Mouse (Mus musculus) stomach, embryonic 15.5 days (tissue): ENCODE data around the gene Ahcyl2. TPM values are rescaled to one million over a fixed set of nuclear protein-coding genes. Genes with fewer than 3 reads are reported as not detected.

ENCODE experiments used
- ATAC-seq: fragments of 200-750 bp; cut with Nextera tagmentation; 2 replicates; pipeline ENCODE4 v1.8.0; 2017; ENCODE audit warnings: low read depth, moderate number of reproducible peaks, moderate TSS enrichment; ENCODE audit not compliant: insufficient read depth, low FRiP score
- H3K27ac ChIP-seq: fragments of 300-500 bp; sonication (generic); 2 replicates; pipeline ENCODE4 v1.5.1; 2015; ENCODE audit warnings: mild to moderate bottlenecking, inconsistent platforms
- H3K27me3 ChIP-seq: fragments of 300-500 bp; sonication (generic); replicated peaks from 2 replicates; pipeline ENCODE4 v1.6.1; 2015; ENCODE audit warnings: inconsistent platforms
- H3K36me3 ChIP-seq: fragments of 300-500 bp; sonication (generic); 2 replicates; pipeline ENCODE4 v1.6.1; 2015; ENCODE audit warnings: inconsistent platforms
- H3K4me1 ChIP-seq: fragments of 300-500 bp; sonication (generic); 2 replicates; pipeline ENCODE4 v1.6.1; 2015; ENCODE audit warnings: inconsistent platforms
- H3K4me2 ChIP-seq: fragments of 300-500 bp; sonication (generic); 2 replicates; pipeline ENCODE4 v1.6.1; 2015; ENCODE audit warnings: mild to moderate bottlenecking, inconsistent platforms
- H3K4me3 ChIP-seq: fragments of 300-500 bp; sonication (generic); replicated peaks from 2 replicates; pipeline ENCODE4 v1.5.1; 2015; ENCODE audit warnings: inconsistent platforms
- H3K9ac ChIP-seq: fragments of 300-500 bp; sonication (generic); 2 replicates; pipeline ENCODE4 v1.6.1; 2015; ENCODE audit warnings: inconsistent platforms
- H3K9me3 ChIP-seq: fragments of 300-500 bp; sonication (generic); 2 replicates; pipeline ENCODE4 v1.6.1; 2016; ENCODE audit warnings: inconsistent platforms
- WGBS: fragments of 180-500 bp; shearing (Covaris S2); methylation state at CpG from one replicate; pipeline ENCODE4 v1.1.7; 2015; 5-methylcytosine and 5-hydroxymethylcytosine counted together
- polyA plus RNA-seq: library from polyadenylated mRNA; unstranded; fragments of >200 nt; fragmentation: Nextera tagmentation; extraction: Ambion mirVana; gene quantifications from 2 replicates; pipeline ENCODE4 v1.2.1, GENCODE M21; 2015

The Ahcyl2 gene
- polyA plus RNA-seq, 1 experiment from 2014 or later: 30.2 TPM

DNA sequence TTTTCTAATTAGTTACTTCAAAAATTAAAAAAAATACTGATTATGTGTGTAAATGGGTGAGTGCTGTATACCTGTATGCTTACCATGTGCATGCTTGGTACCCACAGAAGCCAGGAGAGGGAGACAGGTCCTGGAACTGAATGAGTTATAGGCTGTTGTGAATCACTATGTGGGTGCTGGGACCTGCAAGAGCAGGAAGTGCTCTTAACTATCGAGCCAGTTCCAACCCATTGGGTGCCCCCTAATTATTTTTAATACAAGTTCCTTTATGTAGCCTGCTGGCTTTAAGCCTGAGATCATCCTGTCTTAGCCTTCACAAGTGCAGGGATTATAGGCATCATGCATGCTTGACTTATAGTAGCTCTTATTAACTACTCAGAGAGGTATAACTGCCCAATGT is 6.3 kb downstream of the Ahcyl2 start:
- ATAC-seq: no peak
- no peak overlapping the region for H3K4me3 ChIP-seq
- WGBS: 78% methylated on average over 1 of the region's 1 CpGs
- no peaks in the 10 kb centered on the region for H3K4me1 ChIP-seq
- no peak overlapping the region for H3K4me2 ChIP-seq
- no peaks in the 10 kb centered on the region for H3K27me3 ChIP-seq
- no peak overlapping the region for H3K27ac ChIP-seq
- H3K9me3 ChIP-seq: no peaks in the 10 kb centered on the region
- H3K36me3 ChIP-seq: no peaks in the 10 kb centered on the region
- H3K9ac ChIP-seq: no peak overlapping the region

DNA sequence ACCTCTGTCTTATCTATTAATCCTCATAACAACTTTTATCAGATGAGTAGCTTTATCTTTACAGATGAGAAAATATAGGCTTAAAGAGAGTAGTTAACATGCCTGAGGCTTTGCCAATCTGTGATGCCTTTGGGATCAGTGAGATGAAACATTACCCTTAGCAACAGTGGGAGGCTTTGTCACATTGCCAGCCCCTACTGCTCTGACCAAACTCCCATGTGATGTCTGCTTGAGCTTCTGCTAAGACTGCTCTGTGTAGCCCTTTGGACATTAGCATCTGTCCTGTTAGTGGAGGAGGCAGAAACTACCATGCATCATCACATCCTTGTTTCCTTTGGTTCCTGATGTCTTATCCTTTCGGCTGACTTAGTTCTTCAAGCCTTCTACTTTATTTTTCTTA is 7.8 kb downstream of the Ahcyl2 start:
- Histone ChIP-seq H3K4me1 (no peaks in the 10 kb centered on the region), H3K27ac (no peak overlapping the region), H3K36me3 (no peaks in the 10 kb centered on the region), H3K9ac (no peak overlapping the region), H3K27me3 (no peaks in the 10 kb centered on the region), H3K4me3 (no peak overlapping the region), H3K9me3 (no peaks in the 10 kb centered on the region), H3K4me2 (no peak overlapping the region)
- ATAC-seq: no peak
- WGBS: 78% methylated on average over 1 of the region's 1 CpGs

GRCm38 (mm10) chr6:29776542-29777237 is 8.9 kb downstream of the Ahcyl2 start:
- no peak overlapping the region for H3K27ac ChIP-seq
- H3K4me1 ChIP-seq: no peaks in the 10 kb centered on the region
- no peak overlapping the region for H3K4me3 ChIP-seq
- no peak overlapping the region for H3K4me2 ChIP-seq
- 78% methylated on average over 4 of the region's 4 CpGs for WGBS
- no peak overlapping the region for H3K9ac ChIP-seq
- no peaks in the 10 kb centered on the region for H3K9me3 ChIP-seq
- no peaks in the 10 kb centered on the region for H3K27me3 ChIP-seq
- no peak for ATAC-seq
- no peaks in the 10 kb centered on the region for H3K36me3 ChIP-seq

DNA sequence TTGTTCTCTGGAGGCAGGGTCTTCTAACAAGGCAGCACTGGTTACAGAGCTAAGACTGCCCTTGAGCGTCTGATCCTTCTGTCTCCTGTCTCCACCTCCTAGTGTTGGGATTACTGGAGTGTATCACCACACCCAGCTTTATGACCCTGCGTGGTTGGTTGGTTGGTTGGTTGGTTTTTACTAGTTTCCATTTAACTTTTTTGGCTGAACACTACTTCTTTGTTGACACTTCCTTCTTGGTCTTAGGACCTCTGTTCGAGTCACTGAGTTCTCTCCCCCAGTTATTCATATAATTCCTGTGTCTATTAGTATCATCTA is 9.4 kb downstream of the Ahcyl2 start:
- Histone ChIP-seq H3K27me3 (no peaks in the 10 kb centered on the region), H3K27ac (no peak overlapping the region), H3K4me3 (no peak overlapping the region), H3K9ac (no peak overlapping the region), H3K36me3 (no peaks in the 10 kb centered on the region), H3K4me2 (no peak overlapping the region), H3K9me3 (no peaks in the 10 kb centered on the region), H3K4me1 (no peaks in the 10 kb centered on the region)
- 86% methylated on average over 3 of the region's 3 CpGs for WGBS
- ATAC-seq: no peak

DNA sequence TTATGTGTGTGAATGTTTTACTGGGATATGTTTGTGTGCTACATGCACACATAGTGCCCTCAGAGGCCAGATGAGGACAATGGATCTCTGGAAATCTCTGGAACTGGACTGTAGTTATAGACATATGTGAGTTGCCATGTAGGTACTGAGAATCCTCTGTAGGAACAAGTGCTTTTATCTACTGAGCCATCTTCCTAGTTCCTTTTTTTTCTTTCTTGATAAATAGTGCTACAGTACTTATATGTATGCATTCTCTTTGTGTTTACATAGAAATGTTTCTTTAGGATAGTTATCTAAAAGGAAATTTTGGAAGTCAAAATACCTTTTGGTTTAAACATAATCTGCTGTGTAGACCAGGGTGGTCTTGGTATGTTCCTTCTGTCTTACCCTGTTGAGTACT is 12.3 kb downstream of the Ahcyl2 start:
- Histone ChIP-seq H3K4me1 (no peaks in the 10 kb centered on the region), H3K9me3 (no peaks in the 10 kb centered on the region), H3K9ac (no peak overlapping the region), H3K36me3 (no peaks in the 10 kb centered on the region), H3K4me3 (no peak overlapping the region), H3K4me2 (no peak overlapping the region), H3K27me3 (no peaks in the 10 kb centered on the region), H3K27ac (no peak overlapping the region)
- ATAC-seq: no peak

DNA sequence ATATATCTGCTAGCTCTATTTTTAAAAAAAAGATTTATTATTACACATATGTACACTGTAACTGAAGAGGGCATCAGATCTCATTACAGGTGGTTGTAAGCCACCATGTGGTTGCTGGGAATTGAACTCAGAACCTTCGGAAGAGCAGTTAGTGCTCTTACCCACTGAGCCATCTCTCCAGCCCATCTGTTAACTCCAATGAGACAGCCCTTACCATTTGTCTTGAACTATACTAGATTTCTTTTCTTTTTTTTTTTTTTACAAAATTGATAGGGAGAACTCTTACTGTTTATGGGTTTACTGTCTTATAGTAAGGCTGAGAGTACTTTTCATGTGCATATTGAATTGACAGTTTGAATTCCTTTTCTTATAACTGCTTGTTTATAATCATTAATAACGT is 12.8 kb downstream of the Ahcyl2 start:
- Histone ChIP-seq H3K27me3 (no peaks in the 10 kb centered on the region), H3K4me1 (no peaks in the 10 kb centered on the region), H3K36me3 (no peaks in the 10 kb centered on the region), H3K27ac (no peak overlapping the region), H3K4me2 (no peak overlapping the region), H3K9ac (no peak overlapping the region), H3K9me3 (no peaks in the 10 kb centered on the region), H3K4me3 (no peak overlapping the region)
- 94% methylated on average over 2 of the region's 2 CpGs for WGBS
- no peak for ATAC-seq

DNA sequence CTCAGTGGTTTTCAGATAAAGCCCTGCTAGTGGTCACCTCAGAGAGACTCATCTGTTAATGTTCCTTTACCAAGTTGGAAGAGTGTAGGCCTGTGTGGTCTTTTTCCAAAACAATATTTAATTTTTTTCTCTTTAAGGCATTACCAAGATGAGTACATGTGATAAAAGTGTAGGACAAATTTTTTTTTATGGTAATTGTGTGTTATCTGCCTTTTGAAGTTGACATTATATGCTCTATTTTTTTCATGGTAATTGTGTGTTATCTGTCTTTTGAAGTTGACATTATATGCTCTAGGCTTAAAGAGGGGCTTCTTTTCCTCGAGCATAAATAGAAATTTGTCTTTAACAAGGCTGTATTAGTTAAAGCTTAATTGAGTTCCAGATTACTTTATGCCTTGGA is 14.4 kb downstream of the Ahcyl2 start:
- Histone ChIP-seq H3K27ac (no peak overlapping the region), H3K36me3 (no peaks in the 10 kb centered on the region), H3K4me3 (no peak overlapping the region), H3K27me3 (no peaks in the 10 kb centered on the region), H3K4me1 (no peaks in the 10 kb centered on the region), H3K4me2 (no peak overlapping the region), H3K9me3 (no peaks in the 10 kb centered on the region), H3K9ac (no peak overlapping the region)
- no peak for ATAC-seq
- 59% methylated on average over 1 of the region's 1 CpGs for WGBS

DNA sequence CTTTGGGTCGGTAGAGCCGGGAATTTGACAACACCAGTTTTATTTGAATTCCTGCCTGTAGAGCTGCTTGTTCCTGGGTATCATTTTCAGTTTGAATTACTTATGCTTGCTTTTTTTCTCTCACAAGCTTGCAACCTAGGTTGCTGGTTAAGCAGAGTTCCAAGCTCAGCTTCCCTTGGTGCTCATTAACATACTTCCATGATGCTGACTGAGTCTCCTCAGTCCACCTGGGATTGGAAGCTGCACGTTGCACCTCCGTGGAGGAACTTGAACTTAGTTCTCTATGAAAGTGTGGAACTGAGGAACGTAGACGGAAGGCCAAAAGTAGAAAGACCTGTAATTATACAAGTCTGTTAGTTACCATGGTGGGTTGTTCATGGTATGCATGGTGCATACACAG is 16.1 kb downstream of the Ahcyl2 start:
- Histone ChIP-seq H3K9me3 (no peaks in the 10 kb centered on the region), H3K4me3 (no peak overlapping the region), H3K4me2 (no peak overlapping the region), H3K9ac (no peak overlapping the region), H3K36me3 (no peaks in the 10 kb centered on the region), H3K27me3 (no peaks in the 10 kb centered on the region), H3K4me1 (no peaks in the 10 kb centered on the region), H3K27ac (no peak overlapping the region)
- WGBS: 90% methylated on average over 6 of the region's 6 CpGs
- ATAC-seq: no peak

- no peak overlapping the region for H3K4me3 ChIP-seq
- WGBS: 77% methylated on average over 3 of the region's 3 CpGs
- H3K9ac ChIP-seq: no peak overlapping the region
- ATAC-seq: peak; percentile 39; the same call in 1 of the 2 replicates
- H3K4me1 ChIP-seq: no peaks in the 10 kb centered on the region
- H3K36me3 ChIP-seq: no peaks in the 10 kb centered on the region
- H3K9me3 ChIP-seq: no peaks in the 10 kb centered on the region
- no peak overlapping the region for H3K4me2 ChIP-seq
- no peaks in the 10 kb centered on the region for H3K27me3 ChIP-seq
- no peak overlapping the region for H3K27ac ChIP-seq
Observed at GRCm38 (mm10) chr6:29784413-29785021, 16.7 kb downstream of the Ahcyl2 start.

DNA sequence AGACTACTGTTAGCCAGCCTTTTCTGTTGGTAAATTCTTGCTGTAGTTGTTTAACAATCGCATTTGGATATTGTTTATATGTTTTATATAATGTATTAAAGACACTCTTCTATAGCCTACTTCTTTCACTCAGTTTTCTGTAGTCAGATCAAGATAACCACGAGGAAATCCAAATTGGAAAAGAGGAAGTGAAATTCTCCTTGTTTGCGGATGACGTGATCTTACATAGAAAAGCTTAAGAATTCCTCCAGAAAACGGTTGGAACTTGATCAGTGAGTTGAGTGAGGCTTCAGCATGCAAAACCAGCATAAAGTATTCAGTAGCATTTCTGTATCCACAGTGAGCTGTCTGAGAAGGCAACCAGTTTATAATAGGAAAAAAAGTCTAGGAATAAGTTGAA is 17.9 kb downstream of the Ahcyl2 start:
- 80% methylated on average over 5 of the region's 5 CpGs for WGBS
- H3K27ac ChIP-seq: no peak overlapping the region
- ATAC-seq: no peak
- H3K27me3 ChIP-seq: no peaks in the 10 kb centered on the region
- H3K9me3 ChIP-seq: no peaks in the 10 kb centered on the region
- H3K36me3 ChIP-seq: no peaks in the 10 kb centered on the region
- no peak overlapping the region for H3K4me3 ChIP-seq
- no peak overlapping the region for H3K9ac ChIP-seq
- no peak overlapping the region for H3K4me2 ChIP-seq
- no peaks in the 10 kb centered on the region for H3K4me1 ChIP-seq

GRCm38 (mm10) chr6:29788779-29789350 is 21.1 kb downstream of the Ahcyl2 start:
- H3K9ac ChIP-seq: no peak overlapping the region

GRCm38 (mm10) chr6:29790014-29790698 is 22.3 kb downstream of the Ahcyl2 start:
- 87% methylated on average over 3 of the region's 3 CpGs for WGBS
- Histone ChIP-seq H3K36me3 (no peaks in the 10 kb centered on the region), H3K4me1 (no peaks in the 10 kb centered on the region), H3K9me3 (no peaks in the 10 kb centered on the region), H3K27ac (no peak overlapping the region), H3K4me2 (no peak overlapping the region), H3K9ac (no peak overlapping the region), H3K27me3 (no peaks in the 10 kb centered on the region), H3K4me3 (no peak overlapping the region)
- ATAC-seq: no peak

More at GRCm38 (mm10) chr6:29788779-29789350, 21.1 kb downstream of the Ahcyl2 start:
- Histone ChIP-seq H3K27me3 (no peaks in the 10 kb centered on the region), H3K4me2 (no peak overlapping the region), H3K4me3 (no peak overlapping the region), H3K36me3 (no peaks in the 10 kb centered on the region), H3K9me3 (no peaks in the 10 kb centered on the region), H3K27ac (no peak overlapping the region), H3K4me1 (no peaks in the 10 kb centered on the region)
- 58% methylated on average over 3 of the region's 3 CpGs for WGBS
- ATAC-seq: no peak
